Mouse (Mus musculus): ENCODE measurements at regions not wholly inside any gene's neighbourhood (a gene's known extent, or its start where the extent isn't known, plus 50 kb on each side); places are given as distances from the start of the nearest gene placed in this dataset.

DNA sequence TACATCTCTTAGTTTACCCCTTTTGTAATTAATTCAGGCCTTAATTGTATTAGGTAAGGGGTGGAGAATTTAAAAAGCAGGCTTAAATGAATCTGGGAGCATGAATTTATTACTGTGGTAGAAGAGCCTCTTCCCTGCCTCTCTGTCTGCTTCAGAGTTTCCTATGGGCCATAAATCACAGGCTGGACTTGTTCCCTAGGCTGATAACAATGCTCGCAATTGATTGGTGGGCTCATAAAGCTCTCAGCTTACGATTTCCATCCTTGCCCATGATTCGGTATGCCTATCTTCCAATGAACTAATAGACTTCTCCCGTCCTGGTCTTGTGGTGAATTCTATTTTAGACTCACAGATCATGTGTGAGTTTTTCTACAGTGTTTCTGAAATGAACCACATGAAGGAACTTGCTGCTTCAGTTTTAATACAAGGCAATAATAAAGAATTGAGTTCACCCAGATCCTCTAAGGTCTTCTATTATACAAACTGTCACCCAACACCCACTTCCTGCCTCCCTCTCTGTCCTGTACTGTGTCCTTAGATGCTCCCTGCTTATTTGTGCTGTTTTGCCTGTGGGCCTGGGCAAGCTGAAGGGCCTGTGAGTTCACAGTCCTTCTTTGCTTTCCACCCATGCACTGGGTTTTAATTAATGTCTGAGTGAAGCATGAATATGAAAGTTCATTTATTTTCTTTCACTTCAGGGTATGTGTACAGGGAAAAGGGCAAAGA lies 772.4 kb upstream of the Api5 start:
- TF ChIP-seq POLR2A (IDR thresholded peaks at IDR 0.05; ENCODE audit: low read depth, low read length), result no peak
- no peak for TF ChIP-seq CTCF (IDR thresholded peaks at IDR 0.05; ENCODE audit: borderline replicate concordance, insufficient read depth, low read length)

All from embryonic fibroblast, embryonic 13.5 days (primary cell).